Mouse (Mus musculus) hindbrain, embryonic 15.5 days (tissue): ENCODE data around the gene Zfp319. TPM values are rescaled to one million over a fixed set of nuclear protein-coding genes. Genes with fewer than 3 reads are reported as not detected.
A peak's percentile ranks its signal among the peaks of the same experiment; 100 is the strongest.

Experiments used
- ATAC-seq: fragments of 200-750 bp; cut with Nextera tagmentation; 2 replicates; pipeline ENCODE4 v1.8.0; 2017; ENCODE audit warnings: low read depth, moderate number of reproducible peaks, moderate TSS enrichment; ENCODE audit not compliant: low FRiP score
- H3K27ac ChIP-seq: fragments of 300-500 bp; sonication (generic); replicated peaks from 2 replicates; pipeline ENCODE4 v1.5.1; 2015; ENCODE audit warnings: mild to moderate bottlenecking, inconsistent platforms
- H3K27me3 ChIP-seq: fragments of 300-500 bp; sonication (generic); 2 replicates; pipeline ENCODE4 v1.6.1; 2015; ENCODE audit warnings: control low read depth, inconsistent platforms
- H3K36me3 ChIP-seq: fragments of 300-500 bp; sonication (generic); 2 replicates; pipeline ENCODE4 v1.6.1; 2015; ENCODE audit warnings: control low read depth, inconsistent platforms
- H3K4me1 ChIP-seq: fragments of 300-500 bp; sonication (generic); replicated peaks from 2 replicates; pipeline ENCODE4 v1.6.1; 2015; ENCODE audit warnings: control low read depth, inconsistent platforms
- H3K4me2 ChIP-seq: fragments of 300-500 bp; sonication (generic); 2 replicates; pipeline ENCODE4 v1.6.1; 2015; ENCODE audit warnings: moderate library complexity, mild to moderate bottlenecking, inconsistent platforms
- H3K4me3 ChIP-seq: fragments of 300-500 bp; sonication (generic); 2 replicates; pipeline ENCODE4 v1.5.1; 2015; ENCODE audit warnings: mild to moderate bottlenecking, inconsistent platforms
- H3K9ac ChIP-seq: fragments of 300-500 bp; sonication (generic); 2 replicates; pipeline ENCODE4 v1.6.1; 2015; ENCODE audit warnings: inconsistent platforms
- H3K9me3 ChIP-seq: fragments of 300-500 bp; sonication (generic); 2 replicates; pipeline ENCODE4 v1.6.1; 2016; ENCODE audit warnings: control low read depth, inconsistent platforms
- WGBS: fragments of 180-500 bp; shearing (Covaris S2); methylation state at CpG from one replicate; pipeline ENCODE4 v1.1.7; 2015; 5-methylcytosine and 5-hydroxymethylcytosine counted together
- polyA plus RNA-seq: library from polyadenylated mRNA; unstranded; fragments of >200 nt; fragmentation: Nextera tagmentation; extraction: Ambion mirVana; gene quantifications from 2 replicates; pipeline ENCODE4 v1.2.1, GENCODE M21; 2015

Gene Zfp319
- polyA plus RNA-seq, 1 experiment from 2014 or later = 16.5 TPM

- no peak overlapping the region for H3K9ac ChIP-seq
Measured at GRCm38 (mm10) chr8:95289066-95289650, 42.6 kb downstream of the Zfp319 start.

GRCm38 (mm10) chr8:95281493-95281892, 50.3 kb downstream of the Zfp319 start:
- peaks cover 9% of the 10 kb centered on the region for H3K4me1 ChIP-seq
- H3K27me3 ChIP-seq = no peaks in the 10 kb centered on the region
- no peaks in the 10 kb centered on the region for H3K36me3 ChIP-seq
- 60% methylated on average over 5 of the region's 5 CpGs for WGBS
- H3K9ac ChIP-seq = no peak overlapping the region
- H3K4me3 ChIP-seq = no peak overlapping the region
- 0 out of 2 replicates have a peak overlapping the region, but pooled peaks have one; percentile 10 for H3K27ac ChIP-seq
- peak; percentile 80 for ATAC-seq
- no peaks in the 10 kb centered on the region for H3K9me3 ChIP-seq
- H3K4me2 ChIP-seq = no peak overlapping the region

More at GRCm38 (mm10) chr8:95289066-95289650, 42.6 kb downstream of the Zfp319 start:
- 65% methylated on average over 6 of the region's 6 CpGs for WGBS
- no peak overlapping the region for H3K4me3 ChIP-seq
- H3K4me2 ChIP-seq = no peak overlapping the region
- no peaks in the 10 kb centered on the region for H3K27me3 ChIP-seq
- no peaks in the 10 kb centered on the region for H3K4me1 ChIP-seq
- H3K36me3 ChIP-seq = no peaks in the 10 kb centered on the region
- H3K27ac ChIP-seq = no peak overlapping the region
- H3K9me3 ChIP-seq = no peaks in the 10 kb centered on the region
- ATAC-seq = no peak

Other genes starting within 250 kb of the Zfp319 start
- 26.5 and 30.2 TPM in 2 replicates for gene Kifc3, start 129.1 kb downstream of the Zfp319 start, polyA plus RNA-seq
- gene Cngb1, start 25.4 kb downstream of the Zfp319 start, polyA plus RNA-seq = 0.43 TPM in 2 replicates
- gene Tepp, start 21.4 kb downstream of the Zfp319 start, polyA plus RNA-seq = 2.3 and 3.6 TPM in 2 replicates
- gene Usb1, start 334 bp upstream of the Zfp319 start, polyA plus RNA-seq = 34.8 and 35.8 TPM in 2 replicates
- 20.0 and 22.1 TPM in 2 replicates for gene Mmp15, start 20.3 kb upstream of the Zfp319 start, polyA plus RNA-seq
- 120 and 122 TPM in 2 replicates for gene Cfap20, start 102.9 kb upstream of the Zfp319 start, polyA plus RNA-seq
- 7.5 and 13.0 TPM in 2 replicates for gene Csnk2a2, start 158.1 kb upstream of the Zfp319 start, polyA plus RNA-seq
- gene Ccdc113, start 202.1 kb upstream of the Zfp319 start, polyA plus RNA-seq = 1.7 and 2.2 TPM in 2 replicates
- not detected in 2 replicates for gene Prss54, start 244.4 kb upstream of the Zfp319 start, polyA plus RNA-seq